Mouse (Mus musculus) forebrain, embryonic 14.5 days (tissue): Measurements from ENCODE around the gene Mea1. TPM values are rescaled to one million over a fixed set of nuclear protein-coding genes. Genes with fewer than 3 reads are reported as not detected.

ENCODE experiments used
- ATAC-seq: fragments of 200-750 bp; cut with Nextera tagmentation; 2 replicates; pipeline ENCODE4 v1.8.0; 2017; ENCODE audit warnings: mild to moderate bottlenecking, moderate library complexity
- DNase-seq: peaks from one replicate; pipeline ENCODE4 v3.0.0-alpha.2; 2015; ENCODE audit warnings: low spot score
- H3K27ac ChIP-seq: fragments of 300-500 bp; sonication (generic); 2 replicates; pipeline ENCODE4 v1.5.1; 2014; ENCODE audit warnings: low read depth, mild to moderate bottlenecking, control low read depth, low read length, moderate library complexity
- H3K27me3 ChIP-seq: fragments of 300-500 bp; sonication (generic); replicated peaks from 2 replicates; pipeline ENCODE4 v1.6.1; 2014; ENCODE audit warnings: low read length, control low read depth, mixed read lengths; ENCODE audit not compliant: control insufficient read depth, insufficient read depth
- H3K36me3 ChIP-seq: fragments of 300-500 bp; sonication (generic); 2 replicates; pipeline ENCODE4 v1.6.1; 2014; ENCODE audit warnings: low read length, control low read depth; ENCODE audit not compliant: control insufficient read depth, insufficient read depth
- H3K4me1 ChIP-seq: fragments of 300-500 bp; sonication (generic); 2 replicates; pipeline ENCODE4 v1.6.1; 2014; ENCODE audit warnings: antibody characterized with exemption, low read length, control low read depth; ENCODE audit not compliant: control insufficient read depth, insufficient read depth
- H3K4me2 ChIP-seq: fragments of 300-500 bp; sonication (generic); 2 replicates; pipeline ENCODE4 v1.6.1; 2014; ENCODE audit warnings: mild to moderate bottlenecking, control low read depth, low read length
- H3K4me3 ChIP-seq: fragments of 300-500 bp; sonication (generic); 2 replicates; pipeline ENCODE4 v1.5.1; 2014; ENCODE audit warnings: low read depth, low read length, control low read depth
- H3K9ac ChIP-seq: fragments of 300-500 bp; sonication (generic); 2 replicates; pipeline ENCODE4 v1.6.1; 2014; ENCODE audit warnings: mild to moderate bottlenecking, low read length, control low read depth, moderate library complexity
- H3K9me3 ChIP-seq: fragments of 300-500 bp; sonication (generic); replicated peaks from 2 replicates; pipeline ENCODE4 v1.6.1; 2016; ENCODE audit warnings: low read length, control low read depth, mixed read lengths; ENCODE audit not compliant: control insufficient read depth
- WGBS: fragments of 180-500 bp; shearing (Covaris S2); extraction: QIAGEN DNeasy Blood & Tissue Kit; methylation state at CpG from one replicate; pipeline ENCODE4 v1.1.7; 2014; 5-methylcytosine and 5-hydroxymethylcytosine counted together
- polyA plus RNA-seq: library from polyadenylated mRNA; unstranded; fragments of >200 nt; fragmentation: Nextera tagmentation; extraction: Ambion mirVana; gene quantifications from 2 replicates; pipeline ENCODE4 v1.2.1, GENCODE M21; 2014

The Mea1 gene
- polyA plus RNA-seq, 1 experiment from 2014 or later = 265 TPM

DNA sequence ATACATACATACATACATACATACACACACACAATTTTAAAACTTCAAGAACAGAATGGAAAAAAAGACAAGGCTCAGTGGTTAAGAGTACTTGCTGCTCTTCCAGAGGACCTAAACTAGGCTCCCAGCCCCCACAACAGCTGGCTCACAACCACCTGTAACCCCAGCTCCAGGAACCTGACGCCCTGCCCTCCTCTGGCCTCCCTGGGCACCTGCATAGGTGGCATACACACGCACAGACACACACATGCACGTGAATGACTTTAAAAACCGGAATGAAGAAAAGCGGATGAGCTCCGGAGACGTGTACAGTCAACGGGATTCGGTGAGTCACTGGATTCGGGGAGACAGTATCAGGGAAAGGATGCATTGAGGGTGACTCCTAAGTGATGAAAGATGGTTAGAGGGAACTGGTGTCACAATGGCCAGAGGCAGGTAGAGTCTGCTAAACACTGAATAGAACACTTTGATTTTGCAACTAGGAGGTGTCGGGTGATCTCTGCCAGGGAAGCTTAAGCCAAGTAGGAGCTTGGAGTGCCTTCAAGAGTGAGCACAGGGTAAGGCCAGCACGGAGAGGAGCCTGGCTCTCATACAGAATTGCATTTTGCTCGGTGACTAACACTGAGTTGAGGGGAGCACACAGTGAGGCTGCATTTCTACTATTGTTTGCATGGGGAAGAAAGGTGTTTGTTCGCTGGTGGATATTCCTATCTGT lies 27.9 kb downstream of the Mea1 start:
- WGBS = 91% methylated on average over 14 of the region's 14 CpGs
- DNase-seq (no peak), ATAC-seq (no peak)
- no peaks in the 10 kb centered on the region for H3K36me3 ChIP-seq
- H3K9ac ChIP-seq = no peak overlapping the region
- H3K4me1 ChIP-seq = peaks cover 19% of the 10 kb centered on the region
- no peaks in the 10 kb centered on the region for H3K9me3 ChIP-seq
- H3K4me2 ChIP-seq = no peak overlapping the region
- no peak overlapping the region for H3K27ac ChIP-seq
- H3K4me3 ChIP-seq = no peak overlapping the region
- H3K27me3 ChIP-seq = no peaks in the 10 kb centered on the region

DNA sequence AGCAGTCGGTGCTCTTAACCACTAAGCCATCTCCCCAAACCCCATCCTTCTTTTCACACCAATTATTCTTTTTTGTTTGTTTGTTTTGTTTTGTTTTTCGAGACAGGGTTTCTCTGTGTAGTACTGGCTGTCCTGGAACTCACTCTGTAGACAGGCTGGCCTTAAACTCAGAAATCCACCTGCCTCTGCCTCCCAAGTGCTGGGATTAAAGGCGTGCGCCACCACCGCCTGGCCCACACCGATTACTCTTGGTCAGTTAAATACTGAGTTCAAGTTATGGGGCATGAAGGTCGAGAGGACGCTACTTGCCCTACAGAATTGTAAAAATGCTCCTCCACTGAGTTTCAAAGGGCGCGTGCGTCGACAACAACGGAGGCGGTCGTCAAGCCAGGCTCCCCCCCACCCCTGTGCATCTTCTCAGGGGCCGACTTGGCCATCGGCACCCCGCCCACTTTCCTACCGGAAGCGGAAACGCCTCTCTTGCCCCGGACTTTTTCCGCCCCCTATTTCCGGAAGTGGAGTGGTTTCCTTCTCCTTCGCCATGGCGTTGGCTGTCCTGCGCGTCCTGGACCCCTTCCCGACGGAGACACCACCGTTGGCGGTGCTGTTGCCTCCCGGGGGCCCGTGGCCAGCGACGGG lies 32.5 kb downstream of the Mea1 start, which contains the start of gene Pex6:
Gene Pex6 (plus strand): TSS at position 505 of the 639 bp plus-strand sequence.
- Histone ChIP-seq H3K36me3 (peaks cover 22% of the 10 kb centered on the region), H3K4me2 (peak within 1 kb of the TSS; percentile 98), H3K27me3 (no peaks in the 10 kb centered on the region), H3K4me1 (peaks cover 6% of the 10 kb centered on the region), H3K9ac (peak within 1 kb of the TSS; percentile 84), H3K27ac (peak within 1 kb of the TSS; percentile 67), H3K9me3 (no peaks in the 10 kb centered on the region), H3K4me3 (peak within 1 kb of the TSS; percentile 97)
- DNase-seq (peak; percentile 97), ATAC-seq (peak; percentile 94)
- WGBS = 11% methylated on average over 36 of the region's 36 CpGs

DNA sequence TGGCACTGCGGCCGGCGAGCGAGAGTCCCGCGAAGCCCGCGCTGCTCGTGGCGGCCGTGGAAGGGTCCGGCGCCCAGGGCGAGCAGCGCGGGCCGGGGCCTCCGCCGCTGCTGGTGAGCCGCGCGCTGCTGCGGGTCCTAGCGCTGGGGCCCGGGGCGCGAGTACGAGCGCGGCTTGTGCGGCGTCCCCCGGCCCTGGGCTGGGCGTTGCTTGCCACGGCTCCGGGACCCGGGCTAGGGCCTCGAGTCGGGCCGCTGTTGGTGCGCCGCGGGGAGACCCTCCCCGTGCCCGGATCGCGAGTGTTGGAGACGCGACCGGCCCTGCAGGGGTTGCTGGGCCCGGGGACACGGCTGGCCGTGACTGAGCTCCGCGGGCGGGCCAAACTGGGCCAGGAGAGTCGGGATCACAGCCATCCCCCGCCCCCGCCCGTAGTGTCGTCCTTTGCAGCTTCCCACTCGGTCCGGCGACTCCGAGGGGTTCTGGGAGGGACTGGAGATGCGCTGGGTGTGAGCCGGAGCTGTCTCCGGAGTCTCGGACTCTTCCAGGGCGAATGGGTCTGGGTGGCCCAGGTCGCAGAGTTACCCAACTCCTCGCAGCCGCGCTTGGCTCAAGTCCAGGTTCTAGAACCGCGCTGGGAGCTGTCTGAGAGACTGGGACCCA lies 33.1 kb downstream of the Mea1 start:
- H3K27me3 ChIP-seq = no peaks in the 10 kb centered on the region
- H3K4me3 ChIP-seq = peak overlapping the region; percentile 97
- under 1% methylated on average over 62 of the region's 76 CpGs for WGBS
- ATAC-seq (peak; percentile 75), DNase-seq (no peak)
- peaks cover 6% of the 10 kb centered on the region for H3K4me1 ChIP-seq
- H3K9ac ChIP-seq = peak overlapping the region; percentile 84
- peak overlapping the region; percentile 98 for H3K4me2 ChIP-seq
- H3K9me3 ChIP-seq = no peaks in the 10 kb centered on the region
- peak overlapping the region; percentile 67; the same call in 1 of the 2 replicates for H3K27ac ChIP-seq
- H3K36me3 ChIP-seq = peaks cover 28% of the 10 kb centered on the region

DNA sequence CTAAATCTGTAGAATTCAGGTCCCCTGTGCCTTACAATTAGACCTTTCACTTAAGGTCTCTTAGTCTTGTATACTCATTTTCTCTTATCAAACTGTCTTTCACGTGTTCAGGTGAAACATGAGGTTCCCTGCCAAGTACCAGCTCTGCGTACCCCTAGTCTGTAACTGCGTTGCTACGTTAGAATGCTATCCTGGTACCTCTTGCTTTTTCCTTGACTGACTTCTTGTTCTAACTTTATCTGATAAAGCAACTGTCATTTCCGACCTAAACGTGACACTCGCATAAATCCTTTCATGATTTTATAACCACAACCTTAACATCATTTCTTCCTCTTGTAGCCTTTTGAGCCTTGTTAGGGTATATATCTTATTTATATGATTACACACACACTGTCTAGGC lies 33.8 kb downstream of the Mea1 start:
- Histone ChIP-seq H3K27ac (no peak overlapping the region), H3K36me3 (peaks cover 31% of the 10 kb centered on the region), H3K9me3 (no peaks in the 10 kb centered on the region), H3K4me1 (peaks cover 6% of the 10 kb centered on the region), H3K4me2 (peak overlapping the region; percentile 98), H3K27me3 (no peaks in the 10 kb centered on the region), H3K4me3 (peak overlapping the region; percentile 97), H3K9ac (peak overlapping the region; percentile 84)
- WGBS = 76% methylated on average over 7 of the region's 7 CpGs
- DNase-seq (no peak), ATAC-seq (no peak)

DNA sequence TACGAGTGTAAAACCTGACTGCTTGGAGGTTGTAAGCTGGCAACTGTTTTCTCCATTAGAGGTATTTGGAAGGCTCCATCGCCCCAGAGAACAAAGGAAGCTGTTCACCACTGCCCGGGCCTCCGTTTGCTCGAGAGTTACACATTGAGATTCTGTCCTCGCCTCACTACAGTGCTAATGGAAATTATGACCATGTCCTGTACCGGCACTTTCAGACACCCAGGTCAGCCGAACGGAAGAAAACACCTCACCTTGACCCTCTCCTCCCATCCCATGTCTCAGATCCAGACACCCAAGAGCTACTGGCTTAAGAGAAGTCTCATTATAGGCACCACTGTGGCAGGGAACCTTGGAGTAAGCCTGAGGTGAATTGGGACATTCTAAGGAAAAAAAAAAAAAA lies 35.3 kb downstream of the Mea1 start:
- H3K4me2 ChIP-seq = no peak overlapping the region
- 83% methylated on average over 9 of the region's 9 CpGs for WGBS
- no peak for ATAC-seq

DNA sequence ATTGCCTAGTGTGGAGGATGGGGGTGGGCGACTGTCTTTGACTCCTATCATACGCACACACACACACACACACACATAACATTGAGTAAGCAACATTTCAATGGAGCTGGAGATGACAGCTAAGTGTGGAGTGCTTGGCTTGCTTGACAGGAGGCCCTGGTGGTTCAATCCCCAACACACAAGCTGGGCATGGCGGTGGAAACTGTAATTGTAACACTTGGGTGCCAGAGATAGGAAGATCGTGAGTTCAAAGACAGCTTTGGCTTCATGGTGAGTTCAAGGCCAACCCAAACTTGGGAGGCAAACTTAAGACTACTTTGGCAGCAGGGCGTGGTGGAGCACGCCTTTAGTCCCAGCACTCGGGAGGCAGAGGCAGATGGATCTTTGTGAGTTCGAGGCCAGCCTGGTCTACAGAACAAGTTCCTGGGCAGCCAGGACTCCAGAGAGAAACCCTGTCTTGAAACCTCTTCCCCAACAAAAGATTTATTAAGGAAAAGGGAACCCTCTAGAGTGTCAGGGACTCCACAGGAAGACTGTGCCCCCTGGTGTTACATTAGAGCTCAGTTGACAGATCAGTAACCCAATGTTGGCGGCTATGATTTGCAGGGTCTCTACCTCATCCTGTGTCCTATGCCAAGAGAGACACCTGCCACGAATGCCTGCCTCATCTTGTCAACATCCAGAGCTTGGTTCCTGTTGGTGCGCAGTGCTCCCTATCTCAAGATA lies 36.3 kb downstream of the Mea1 start:
- Histone ChIP-seq H3K36me3 (peaks cover 31% of the 10 kb centered on the region), H3K9ac (no peak overlapping the region), H3K27ac (no peak overlapping the region), H3K27me3 (no peaks in the 10 kb centered on the region), H3K4me2 (no peak overlapping the region), H3K4me1 (peaks cover 6% of the 10 kb centered on the region), H3K4me3 (no peak overlapping the region), H3K9me3 (no peaks in the 10 kb centered on the region)
- ATAC-seq (no peak), DNase-seq (no peak)
- 94% methylated on average over 11 of the region's 11 CpGs for WGBS

More for the DNA sequence above, 35.3 kb downstream of the Mea1 start:
- Histone ChIP-seq H3K9ac (no peak overlapping the region), H3K27me3 (no peaks in the 10 kb centered on the region), H3K9me3 (no peaks in the 10 kb centered on the region), H3K4me1 (peaks cover 6% of the 10 kb centered on the region), H3K27ac (no peak overlapping the region), H3K4me3 (no peak overlapping the region), H3K36me3 (peaks cover 31% of the 10 kb centered on the region)
- no peak for DNase-seq

DNA sequence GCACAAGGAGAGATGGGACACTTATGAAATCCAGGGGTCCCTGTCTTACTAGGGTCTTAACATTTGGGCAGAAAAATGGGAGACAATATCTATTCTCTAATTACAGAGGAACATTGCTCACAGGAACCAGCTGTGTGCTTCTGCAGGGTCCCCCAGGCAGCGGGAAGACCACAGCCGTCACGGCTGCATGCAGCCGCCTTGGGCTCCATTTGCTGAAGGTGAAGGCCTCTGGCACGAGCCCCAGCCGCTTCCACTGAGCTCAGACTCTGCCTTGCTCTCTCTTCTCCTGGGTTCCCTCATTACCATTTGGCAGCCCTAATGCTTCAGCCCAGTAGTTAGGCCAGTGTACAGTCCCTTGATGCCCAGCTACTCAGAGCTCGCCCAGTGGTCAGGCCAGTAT lies 42.5 kb downstream of the Mea1 start:
- Histone ChIP-seq H3K4me2 (no peak overlapping the region), H3K4me3 (no peak overlapping the region), H3K4me1 (no peaks in the 10 kb centered on the region), H3K9ac (no peak overlapping the region), H3K36me3 (peaks cover 34% of the 10 kb centered on the region), H3K27ac (no peak overlapping the region), H3K9me3 (no peaks in the 10 kb centered on the region), H3K27me3 (no peaks in the 10 kb centered on the region)
- no peak for DNase-seq
- 92% methylated on average over 7 of the region's 7 CpGs for WGBS
- no peak for ATAC-seq

DNA sequence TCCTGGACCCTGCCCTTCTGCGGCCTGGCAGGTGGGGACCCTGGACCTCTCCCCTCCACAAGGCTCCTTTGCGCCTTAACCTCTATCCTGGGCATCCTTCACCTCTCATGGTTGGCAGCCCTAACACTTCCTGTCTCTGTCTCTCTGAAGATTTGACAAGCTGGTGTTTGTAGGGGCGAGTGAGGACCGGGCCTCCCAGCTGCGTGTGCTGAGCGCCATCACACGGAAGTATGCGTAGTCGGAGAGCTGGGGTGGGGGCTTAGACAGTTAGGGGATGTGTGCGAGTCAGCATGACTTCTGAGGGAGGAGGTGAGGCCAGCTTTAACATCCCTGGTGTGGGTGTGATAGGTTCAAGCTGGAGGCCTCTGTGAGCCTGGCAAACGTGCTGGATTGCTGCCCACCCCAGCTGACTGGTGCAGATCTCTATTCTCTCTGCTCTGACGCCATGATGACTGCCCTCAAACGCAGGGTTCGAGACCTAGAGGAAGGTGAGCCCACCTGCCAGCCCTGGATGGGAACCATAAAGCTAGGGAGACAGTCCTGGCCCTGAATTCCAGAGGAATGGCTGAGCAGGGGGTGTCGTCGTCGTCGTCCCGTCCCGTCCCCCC lies 46.0 kb downstream of the Mea1 start:
- H3K9me3 ChIP-seq = no peaks in the 10 kb centered on the region
- DNase-seq (no peak), ATAC-seq (no peak)
- no peak overlapping the region for H3K9ac ChIP-seq
- H3K4me2 ChIP-seq = no peak overlapping the region
- H3K4me1 ChIP-seq = no peaks in the 10 kb centered on the region
- H3K36me3 ChIP-seq = peaks cover 25% of the 10 kb centered on the region
- H3K27ac ChIP-seq = no peak overlapping the region
- WGBS = 82% methylated on average over 20 of the region's 20 CpGs
- no peak overlapping the region for H3K4me3 ChIP-seq
- H3K27me3 ChIP-seq = peaks cover 6% of the 10 kb centered on the region; the same call in 1 of the 2 replicates
